Mouse (Mus musculus) erythroblast, embryonic 14.5 days (primary cell): ENCODE results near the gene Eif6.

ENCODE experiments used
- GATA1 ChIP-seq: IDR thresholded peaks from 2 replicates; pipeline ENCODE4 v1.6.1; 2012; ENCODE audit warnings: low read length, inconsistent platforms, mixed read lengths
- TAL1 ChIP-seq: IDR thresholded peaks from 3 replicates; pipeline ENCODE4 v1.6.1; 2012; ENCODE audit warnings: low read length, inconsistent platforms, mixed read lengths

GRCm38 (mm10) chr2:155794674-155795445 lies 31.9 kb downstream of the Eif6 start:
- no peak for TF ChIP-seq GATA1
- no peak for TF ChIP-seq TAL1
